Mouse (Mus musculus) ZHBTc4 (cell line): ENCODE measurements around the gene Abca14.

Source experiments
- DNase-seq: peaks from one replicate; pipeline ENCODE4 v3.0.0-alpha.2; 2011; ENCODE audit warnings: low read depth, low spot score

Gene Abca14

GRCm38 (mm10) chr7:120201231-120201744, 2.5 kb upstream of the Abca14 start:
- no peak for DNase-seq

- DNase-seq = peak; percentile 63
Measured at GRCm38 (mm10) chr7:120201771-120202170, 2.0 kb upstream of the Abca14 start, which contains the start of gene Crym. Crym (minus strand) TSS chr7:120202111.

- no peak for DNase-seq
Measured at GRCm38 (mm10) chr7:120205989-120206388, 2.2 kb downstream of the Abca14 start.

GRCm38 (mm10) chr7:120228541-120228940, 24.8 kb downstream of the Abca14 start:
- no peak for DNase-seq

GRCm38 (mm10) chr7:120241092-120241491, 37.3 kb downstream of the Abca14 start:
- DNase-seq = peak; percentile 55

- no peak for DNase-seq
Measured at GRCm38 (mm10) chr7:120271135-120271991, 67.6 kb downstream of the Abca14 start.

- no peak for DNase-seq
Measured at GRCm38 (mm10) chr7:120272110-120272509, 68.3 kb downstream of the Abca14 start.

GRCm38 (mm10) chr7:120285286-120285685, 81.5 kb downstream of the Abca14 start:
- DNase-seq = no peak

GRCm38 (mm10) chr7:120316086-120316485, 112.3 kb downstream of the Abca14 start:
- no peak for DNase-seq

- no peak for DNase-seq
Measured at GRCm38 (mm10) chr7:120322963-120323362, 119.2 kb downstream of the Abca14 start.

- peak; percentile 79 for DNase-seq
Measured at GRCm38 (mm10) chr7:120325911-120326310, 122.2 kb downstream of the Abca14 start.

- DNase-seq = peak; percentile 64
Measured at GRCm38 (mm10) chr7:120327220-120328073, 123.7 kb downstream of the Abca14 start.

- DNase-seq = no peak
Measured at GRCm38 (mm10) chr7:120328087-120328793, 124.5 kb downstream of the Abca14 start, which contains the start of gene Abca15. Abca15 (plus strand) TSS chr7:120328670.

GRCm38 (mm10) chr7:120361159-120361558, 157.4 kb downstream of the Abca14 start:
- DNase-seq = peak; percentile 76
